Mouse (Mus musculus) embryo, embryonic 11.5 days (tissue): ENCODE results near the gene Leo1.
"Not testable (repeated sequence)": the region's sequence is repeated elsewhere in the genome, so short reads cannot be mapped to it uniquely, and the experiment has no call there.

ENCODE experiments used
- DNase-seq: peaks from one replicate; pipeline ENCODE4 v3.0.0-alpha.2; 2012; ENCODE audit warnings: low read depth, low spot score

The Leo1 gene

GRCm38 (mm10) chr9:75425796-75426391 lies 15.4 kb upstream of the Leo1 start:
- DNase-seq, result no peak

GRCm38 (mm10) chr9:75427366-75428273 lies 13.7 kb upstream of the Leo1 start:
- no peak for DNase-seq

- DNase-seq, result no peak
Observed at GRCm38 (mm10) chr9:75428274-75428600, 13.1 kb upstream of the Leo1 start.

GRCm38 (mm10) chr9:75429040-75429439 lies 12.3 kb upstream of the Leo1 start:
- DNase-seq, result no peak

GRCm38 (mm10) chr9:75429657-75430056 lies 11.7 kb upstream of the Leo1 start:
- DNase-seq, result no peak

- DNase-seq, result no peak
Observed at GRCm38 (mm10) chr9:75430822-75431621, 10.3 kb upstream of the Leo1 start.

GRCm38 (mm10) chr9:75432694-75433093 lies 8.6 kb upstream of the Leo1 start:
- DNase-seq, result no peak

- no peak for DNase-seq
Observed at GRCm38 (mm10) chr9:75434172-75434793, 7.0 kb upstream of the Leo1 start.

- no peak for DNase-seq
Observed at GRCm38 (mm10) chr9:75434872-75435271, 6.5 kb upstream of the Leo1 start.

- DNase-seq, result no peak
Observed at GRCm38 (mm10) chr9:75435291-75435690, 6.0 kb upstream of the Leo1 start.

GRCm38 (mm10) chr9:75435918-75436317 lies 5.4 kb upstream of the Leo1 start:
- peak; percentile 49 for DNase-seq

GRCm38 (mm10) chr9:75437653-75438385 lies 3.5 kb upstream of the Leo1 start:
- no peak for DNase-seq

GRCm38 (mm10) chr9:75441691-75442131 lies 387 bp downstream of the Leo1 start:
- DNase-seq, result no peak

GRCm38 (mm10) chr9:75444981-75445380 lies 3.7 kb downstream of the Leo1 start:
- DNase-seq, result no peak

GRCm38 (mm10) chr9:75446574-75446973 lies 5.2 kb downstream of the Leo1 start:
- not testable (repeated sequence) for DNase-seq

GRCm38 (mm10) chr9:75448021-75448420 lies 6.7 kb downstream of the Leo1 start:
- DNase-seq, result no peak

- DNase-seq, result no peak
Observed at GRCm38 (mm10) chr9:75453994-75454393, 12.7 kb downstream of the Leo1 start.

GRCm38 (mm10) chr9:75455684-75456083 lies 14.4 kb downstream of the Leo1 start:
- DNase-seq, result no peak

GRCm38 (mm10) chr9:75463050-75463660 lies 21.8 kb downstream of the Leo1 start:
- no peak for DNase-seq

GRCm38 (mm10) chr9:75465856-75466255 lies 24.5 kb downstream of the Leo1 start:
- no peak for DNase-seq

GRCm38 (mm10) chr9:75466641-75467040 lies 25.3 kb downstream of the Leo1 start:
- no peak for DNase-seq
